Comparison of ENCODE assay signal across 41 mouse cellular contexts in genomic region chr5:106643434-106643833, GRCm38 (mm10). TPM values are rescaled to one million over a fixed set of nuclear protein-coding genes. Genes with fewer than 3 reads are reported as not detected.
"Had no signal": no experiment of that assay in that cellular context is flagged by ENCODE, and none has a peak within 500 bp of the region (broad histone marks: within the 10 kb centered on the region; RNA-seq: fewer than 3 reads in every experiment).

No protein-coding gene starts in this region.

- H3K36me3 ChIP-seq: forebrain, embryonic 15.5 days; limb, embryonic 15.5 days had no signal

- H3K4me3 ChIP-seq: forebrain, embryonic 15.5 days; heart, adult 2 months; heart, embryonic 13.5 days; heart, embryonic 15.5 days; kidney, embryonic 15.5 days; limb, embryonic 13.5 days; limb, embryonic 15.5 days had no signal

- H3K9ac ChIP-seq: forebrain, embryonic 15.5 days; forebrain, postnatal 0 days; heart, embryonic 13.5 days; heart, embryonic 15.5 days; hindbrain, embryonic 14.5 days; kidney, embryonic 15.5 days; limb, embryonic 13.5 days; limb, embryonic 15.5 days had no signal

- H3K9me3 ChIP-seq: forebrain, embryonic 15.5 days; heart, embryonic 13.5 days; heart, embryonic 15.5 days; kidney, embryonic 15.5 days; limb, embryonic 13.5 days; limb, embryonic 15.5 days had no signal

- ATAC-seq: forebrain, embryonic 15.5 days; forebrain, postnatal 0 days; hindbrain, embryonic 16.5 days; inflammation-experienced regulatory T-cells, adult 6 months; intestine, embryonic 16.5 days had no signal

- H3K4me2 ChIP-seq: forebrain, embryonic 15.5 days; heart, embryonic 11.5 days; heart, embryonic 13.5 days; heart, embryonic 15.5 days; hindbrain, embryonic 14.5 days; kidney, embryonic 15.5 days; limb, embryonic 13.5 days; limb, embryonic 15.5 days had no signal

- H3K27ac ChIP-seq: forebrain, embryonic 15.5 days; heart, adult 2 months; heart, embryonic 13.5 days; heart, embryonic 15.5 days; hindbrain, embryonic 14.5 days; kidney, embryonic 15.5 days; kidney, postnatal 0 days; limb, embryonic 13.5 days; limb, embryonic 15.5 days had no signal

- DNase-seq: forebrain, postnatal 0 days; gastrocnemius, postnatal 10 days; gastrocnemius, postnatal 25 days; heart, adult 11 months; heart, adult 2 months; heart, postnatal 14 days; heart, postnatal 36 days; kidney, adult 11 months; kidney, adult 2 months; kidney, adult 9 months; kidney, postnatal 14 days; kidney, postnatal 36 days; layer of hippocampus, adult 9-11 months; layer of hippocampus, postnatal 36 days; left cerebral cortex, postnatal 4 days had no signal

- H3K4me1 ChIP-seq: limb, embryonic 15.5 days had no signal

- H3K27me3 ChIP-seq: forebrain, embryonic 15.5 days; heart, embryonic 13.5 days; heart, embryonic 15.5 days; kidney, embryonic 15.5 days; limb, embryonic 13.5 days; limb, embryonic 15.5 days had no signal

RNA-seq across cellular contexts. Expression of gene Gm17304, which starts 34.5 kb away (rescaled TPM):
- total RNA-seq: forebrain, postnatal 0 days; gastrocnemius, adult 18-20 months; gastrocnemius, postnatal 10 days; gastrocnemius, postnatal 25 days; heart, adult 2 months; heart, postnatal 14 days; heart, postnatal 36 days; hematopoietic stem cell, adult 5-6 weeks; layer of hippocampus, adult 18-20 months; layer of hippocampus, adult 8-10 months; layer of hippocampus, postnatal 14 days; layer of hippocampus, postnatal 36 days; left cerebral cortex, adult 18-20 months; left cerebral cortex, adult 8-10 months; left cerebral cortex, postnatal 10 days; left cerebral cortex, postnatal 25 days; left cerebral cortex, postnatal 4 days had no signal
- polyA plus RNA-seq: forebrain, embryonic 15.5 days; forebrain, postnatal 0 days; gonadal fat pad, adult 2 months; heart, adult 2 months; heart, embryonic 11.5 days; heart, embryonic 13.5 days; heart, embryonic 15.5 days; heart, postnatal 0 days; hindbrain, embryonic 11.5 days; hindbrain, embryonic 14.5 days; hindbrain, embryonic 16.5 days; inflammation-experienced regulatory T-cells, adult 6 months; intestine, embryonic 16.5 days; kidney, adult 2 months; kidney, embryonic 15.5 days; kidney, postnatal 0 days; large intestine, adult 2 months; limb, embryonic 11.5 days; limb, embryonic 13.5 days; limb, embryonic 15.5 days had no signal
